Mouse (Mus musculus) testis, adult 2 months (tissue): ENCODE data around the gene Gm10153.
"Not testable (repeated sequence)": the region's sequence is repeated elsewhere in the genome, so short reads cannot be mapped to it uniquely, and the experiment has no call there.

Source experiments
- CTCF ChIP-seq: fragments of 200-500 bp; IDR thresholded peaks from 2 replicates; pipeline ENCODE4 v1.5.1; 2012; ENCODE audit warnings: low read depth, mild to moderate bottlenecking, inconsistent platforms, low read length, moderate library complexity; ENCODE audit not compliant: control insufficient read depth, insufficient read depth, insufficient replicate concordance
- POLR2A ChIP-seq: fragments of 200-500 bp; IDR thresholded peaks from 2 replicates; pipeline ENCODE4 v1.6.1; 2012; ENCODE audit warnings: low read depth, mild to moderate bottlenecking, inconsistent platforms, low read length, moderate library complexity; ENCODE audit not compliant: control insufficient read depth

DNA sequence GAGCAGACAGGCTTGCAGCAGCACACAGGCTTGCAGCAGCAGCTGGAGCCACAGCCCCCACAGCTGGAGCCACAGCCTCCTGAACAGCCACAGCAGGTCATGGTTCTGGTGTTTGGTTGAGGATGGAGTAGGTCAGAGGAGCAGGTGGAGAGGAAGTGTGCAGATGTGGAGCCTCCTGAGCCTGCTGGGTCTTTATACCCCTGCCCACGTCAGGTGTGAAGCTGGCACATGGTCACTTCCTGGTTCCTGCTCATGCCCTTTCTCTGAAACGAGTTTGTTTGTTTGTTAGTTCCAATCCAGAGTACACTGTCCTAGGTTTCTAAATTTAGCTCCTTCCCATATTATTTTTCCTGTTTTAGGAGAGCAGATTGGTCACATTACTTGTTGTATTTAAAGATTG is 33.2 kb downstream of the Gm10153 start, which contains the start of gene Gm29735:
- TF ChIP-seq POLR2A, CTCF: not testable (repeated sequence)
